Mouse (Mus musculus): ENCODE results near the gene Lrig1. TPM values are rescaled to one million over a fixed set of nuclear protein-coding genes. Genes with fewer than 3 reads are reported as not detected.

Gene Lrig1
- polyA plus RNA-seq, 1 experiment, result 12.1 TPM

GRCm38 (mm10) chr6:94693091-94693490 lies 6.9 kb downstream of the Lrig1 start:
- 80% methylated on average over 9 of the region's 9 CpGs for WGBS
- no peak for TF ChIP-seq CTCF (conservative IDR thresholded peaks at IDR 0.05; ENCODE audit: insufficient read depth, insufficient read length, low read depth, low read length)
- Histone ChIP-seq H3K4me3 (ENCODE audit: insufficient read depth, low read depth, low read length) (no peak overlapping the region), H3K27me3 (replicated peaks; ENCODE audit: control insufficient read depth, insufficient read depth, low read length) (no peaks in the 10 kb centered on the region), H3K4me1 (ENCODE audit: control insufficient read depth, insufficient read depth, low read length) (peaks cover 6% of the 10 kb centered on the region; the same call in 1 of the 2 replicates), H3K36me3 (ENCODE audit: control insufficient read depth, insufficient read depth, low read length) (no peaks in the 10 kb centered on the region), H3K27ac (ENCODE audit: insufficient read depth, low read depth, low read length) (no peak overlapping the region)
- no peak for DNase-seq

DNA sequence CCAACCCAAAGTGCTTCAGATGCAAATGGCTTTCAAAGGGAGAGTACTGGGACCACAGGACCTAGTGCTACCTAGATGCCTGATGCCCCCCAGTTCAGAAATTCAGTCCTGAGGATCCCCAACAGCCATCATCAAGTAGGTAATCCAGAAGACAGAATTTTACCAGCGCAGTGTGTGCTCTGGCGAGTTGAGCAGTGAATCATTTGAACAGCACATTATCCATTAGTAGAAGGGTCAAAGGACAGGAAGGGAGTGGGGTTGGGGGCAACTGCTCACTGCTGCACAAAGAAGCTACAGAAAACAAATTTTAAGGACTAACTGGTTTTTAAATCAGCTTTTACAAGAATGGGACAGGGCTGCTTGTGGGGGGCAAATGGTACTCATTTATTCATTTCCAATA lies 8.0 kb downstream of the Lrig1 start:
- Histone ChIP-seq H3K27me3 (replicated peaks; ENCODE audit: control insufficient read depth, insufficient read depth, low read length) (no peaks in the 10 kb centered on the region), H3K27ac (ENCODE audit: insufficient read depth, low read depth, low read length) (no peak overlapping the region), H3K4me3 (ENCODE audit: insufficient read depth, low read depth, low read length) (no peak overlapping the region), H3K4me1 (ENCODE audit: control insufficient read depth, insufficient read depth, low read length) (peaks cover 9% of the 10 kb centered on the region; the same call in 1 of the 2 replicates), H3K36me3 (ENCODE audit: control insufficient read depth, insufficient read depth, low read length) (no peaks in the 10 kb centered on the region)
- WGBS, result 44% methylated on average over 2 of the region's 2 CpGs
- TF ChIP-seq CTCF (conservative IDR thresholded peaks at IDR 0.05; ENCODE audit: insufficient read depth, insufficient read length, low read depth, low read length) (no peak), POLR2A (IDR thresholded peaks at IDR 0.05; ENCODE audit: low read depth, low read length) (no peak)
- DNase-seq, result no peak

DNA sequence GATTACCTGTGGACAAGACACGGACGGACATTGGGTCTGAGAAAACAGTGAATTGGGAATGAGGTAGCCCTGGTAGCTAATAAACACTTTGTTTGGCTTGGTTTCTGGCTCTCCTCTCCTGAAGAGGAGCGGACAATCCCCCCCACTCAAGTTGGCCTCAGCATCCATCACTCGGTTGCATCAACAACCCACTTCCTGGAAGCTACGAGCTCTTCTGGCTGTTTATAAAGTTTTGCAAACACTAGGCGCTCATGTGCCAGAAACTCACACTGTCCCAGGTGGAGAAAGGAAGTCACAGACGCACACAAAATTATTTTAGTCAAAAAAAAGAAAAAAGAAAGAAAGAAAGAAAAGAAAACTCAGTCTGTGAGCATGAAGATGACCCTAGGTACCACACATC lies 9.7 kb downstream of the Lrig1 start:
- no peak for DNase-seq
- WGBS, result 80% methylated on average over 7 of the region's 7 CpGs
- Histone ChIP-seq H3K36me3 (ENCODE audit: control insufficient read depth, insufficient read depth, low read length) (no peaks in the 10 kb centered on the region), H3K4me3 (ENCODE audit: insufficient read depth, low read depth, low read length) (no peak overlapping the region), H3K4me1 (ENCODE audit: control insufficient read depth, insufficient read depth, low read length) (peaks cover 9% of the 10 kb centered on the region; the same call in 1 of the 2 replicates), H3K27ac (ENCODE audit: insufficient read depth, low read depth, low read length) (no peak overlapping the region), H3K27me3 (replicated peaks; ENCODE audit: control insufficient read depth, insufficient read depth, low read length) (no peaks in the 10 kb centered on the region)
- TF ChIP-seq POLR2A (IDR thresholded peaks at IDR 0.05; ENCODE audit: low read depth, low read length) (no peak), CTCF (conservative IDR thresholded peaks at IDR 0.05; ENCODE audit: insufficient read depth, insufficient read length, low read depth, low read length) (no peak)

DNA sequence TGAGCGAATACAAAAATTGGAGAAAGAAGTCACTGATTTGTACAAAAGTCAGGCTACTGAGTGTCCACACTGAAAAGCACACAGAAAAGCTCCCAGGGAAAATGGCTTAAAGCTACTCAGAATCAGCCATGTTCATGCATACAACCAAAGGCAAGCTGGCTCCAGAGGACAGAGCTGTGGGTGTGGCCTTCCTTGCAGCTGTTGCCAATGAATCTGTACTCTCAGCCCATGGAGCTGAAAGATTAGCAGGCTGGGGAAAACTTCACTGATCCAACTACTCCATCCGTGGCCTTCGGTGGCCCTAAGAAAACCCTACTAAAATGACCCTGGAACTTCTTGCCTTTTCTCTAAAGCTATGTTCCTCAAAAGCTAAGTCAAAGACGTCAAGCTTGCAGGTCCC lies 11.2 kb downstream of the Lrig1 start:
- peak; percentile 72 for DNase-seq
- Histone ChIP-seq H3K27ac (ENCODE audit: insufficient read depth, low read depth, low read length) (no peak overlapping the region), H3K4me1 (ENCODE audit: control insufficient read depth, insufficient read depth, low read length) (peaks cover 15% of the 10 kb centered on the region)

GRCm38 (mm10) chr6:94686048-94686447 lies 13.9 kb downstream of the Lrig1 start:
- DNase-seq, result no peak
- Histone ChIP-seq H3K4me3 (ENCODE audit: insufficient read depth, low read depth, low read length) (no peak overlapping the region), H3K4me1 (ENCODE audit: control insufficient read depth, insufficient read depth, low read length) (peaks cover 27% of the 10 kb centered on the region), H3K36me3 (ENCODE audit: control insufficient read depth, insufficient read depth, low read length) (no peaks in the 10 kb centered on the region), H3K27ac (ENCODE audit: insufficient read depth, low read depth, low read length) (no peak overlapping the region), H3K27me3 (replicated peaks; ENCODE audit: control insufficient read depth, insufficient read depth, low read length) (no peaks in the 10 kb centered on the region)
- TF ChIP-seq CTCF (conservative IDR thresholded peaks at IDR 0.05; ENCODE audit: insufficient read depth, insufficient read length, low read depth, low read length), result no peak
- TF ChIP-seq POLR2A (IDR thresholded peaks at IDR 0.05; ENCODE audit: low read depth, low read length), result no peak
- WGBS, result 82% methylated on average over 6 of the region's 6 CpGs

More for the DNA sequence above, 11.2 kb downstream of the Lrig1 start:
- Histone ChIP-seq H3K4me3 (ENCODE audit: insufficient read depth, low read depth, low read length) (no peak overlapping the region), H3K27me3 (replicated peaks; ENCODE audit: control insufficient read depth, insufficient read depth, low read length) (no peaks in the 10 kb centered on the region), H3K36me3 (ENCODE audit: control insufficient read depth, insufficient read depth, low read length) (no peaks in the 10 kb centered on the region)
- TF ChIP-seq CTCF (conservative IDR thresholded peaks at IDR 0.05; ENCODE audit: insufficient read depth, insufficient read length, low read depth, low read length) (no peak), POLR2A (IDR thresholded peaks at IDR 0.05; ENCODE audit: low read depth, low read length) (no peak)
- 46% methylated on average over 4 of the region's 4 CpGs for WGBS

DNA sequence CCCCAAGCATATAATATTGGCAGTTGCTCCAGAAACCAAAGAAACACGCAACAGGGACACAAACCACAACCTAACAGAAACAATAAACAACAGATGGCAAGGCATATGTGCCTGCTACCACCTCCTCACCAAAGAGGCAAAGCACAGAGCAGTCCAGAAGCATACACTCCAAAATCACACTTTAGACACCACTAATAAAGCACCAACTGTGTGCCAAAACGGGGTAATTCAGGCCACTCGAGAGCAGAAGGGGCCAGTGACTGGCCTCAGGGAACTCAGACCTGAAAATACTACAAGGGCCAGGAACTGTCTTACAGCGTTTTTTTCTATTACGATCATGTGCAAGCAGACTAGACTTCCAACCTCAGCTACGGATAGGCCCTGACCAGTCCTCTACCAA lies 14.3 kb downstream of the Lrig1 start:
- DNase-seq, result no peak
- no peaks in the 10 kb centered on the region for H3K27me3 ChIP-seq (replicated peaks; ENCODE audit: control insufficient read depth, insufficient read depth, low read length)
- peaks cover 31% of the 10 kb centered on the region for H3K4me1 ChIP-seq (ENCODE audit: control insufficient read depth, insufficient read depth, low read length)
- H3K36me3 ChIP-seq (ENCODE audit: control insufficient read depth, insufficient read depth, low read length), result no peaks in the 10 kb centered on the region
- H3K4me3 ChIP-seq (ENCODE audit: insufficient read depth, low read depth, low read length), result no peak overlapping the region
- H3K27ac ChIP-seq (ENCODE audit: insufficient read depth, low read depth, low read length), result no peak overlapping the region
- WGBS, result 82% methylated on average over 6 of the region's 6 CpGs
- TF ChIP-seq POLR2A (IDR thresholded peaks at IDR 0.05; ENCODE audit: low read depth, low read length) (no peak), CTCF (conservative IDR thresholded peaks at IDR 0.05; ENCODE audit: insufficient read depth, insufficient read length, low read depth, low read length) (no peak)

DNA sequence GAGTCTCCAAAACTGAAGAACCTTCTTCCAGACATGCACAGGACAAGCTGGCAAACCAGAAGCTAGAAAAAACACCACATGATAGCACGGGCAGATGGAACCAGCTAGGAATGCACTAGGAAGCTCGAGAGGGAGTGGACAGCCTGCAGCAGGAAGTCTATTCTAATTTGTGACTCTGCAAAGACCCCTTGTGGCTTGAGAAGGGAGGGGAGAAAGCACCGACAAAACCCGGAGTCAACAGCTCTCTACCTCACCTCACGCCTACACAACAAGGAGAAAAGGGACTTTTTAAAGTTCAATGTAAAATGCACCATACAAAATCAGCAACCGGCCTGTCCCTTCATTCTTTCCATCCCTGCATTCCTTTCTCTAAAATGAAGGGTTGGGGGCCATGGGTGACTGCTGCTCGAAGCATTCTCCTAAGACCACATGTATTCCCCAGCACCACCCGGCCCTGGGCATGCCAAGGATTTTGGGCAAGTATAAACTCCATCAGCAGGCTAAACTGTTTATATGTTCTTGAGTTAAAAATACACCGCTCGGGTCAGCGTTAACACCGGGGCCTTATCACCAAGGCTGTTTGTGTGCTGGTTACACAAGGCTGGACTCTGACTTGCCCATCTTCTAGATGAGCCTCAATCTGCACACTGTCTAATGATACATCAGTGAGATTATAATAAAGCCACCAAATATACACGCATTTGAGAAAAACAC lies 15.0 kb downstream of the Lrig1 start:
- TF ChIP-seq POLR2A (IDR thresholded peaks at IDR 0.05; ENCODE audit: low read depth, low read length) (no peak), CTCF (conservative IDR thresholded peaks at IDR 0.05; ENCODE audit: insufficient read depth, insufficient read length, low read depth, low read length) (no peak)
- WGBS, result 47% methylated on average over 13 of the region's 13 CpGs
- peaks cover 31% of the 10 kb centered on the region for H3K4me1 ChIP-seq (ENCODE audit: control insufficient read depth, insufficient read depth, low read length)
- no peak for DNase-seq
- H3K27me3 ChIP-seq (replicated peaks; ENCODE audit: control insufficient read depth, insufficient read depth, low read length), result no peaks in the 10 kb centered on the region
- no peak overlapping the region for H3K27ac ChIP-seq (ENCODE audit: insufficient read depth, low read depth, low read length)
- H3K4me3 ChIP-seq (ENCODE audit: insufficient read depth, low read depth, low read length), result no peak overlapping the region
- no peaks in the 10 kb centered on the region for H3K36me3 ChIP-seq (ENCODE audit: control insufficient read depth, insufficient read depth, low read length)

Data from kidney, adult 2 months (tissue).